Mouse (Mus musculus): ENCODE data around the gene Nxn.

- TF ChIP-seq CTCF (IDR thresholded peaks at IDR 0.05; ENCODE audit: borderline replicate concordance, insufficient read depth, low read length) (no peak), POLR2A (IDR thresholded peaks at IDR 0.05; ENCODE audit: low read depth, low read length) (no peak)
Observed at GRCm38 (mm10) chr11:76306769-76307168, 92.2 kb downstream of the Nxn start.

Measured in embryonic fibroblast, embryonic 13.5 days (primary cell).